Mouse (Mus musculus): ENCODE results near the gene Cdiptos.

GRCm38 (mm10) chr7:127014320-127014719, 38.4 kb upstream of the Cdiptos start, which contains the start of gene Mvp:
- TF ChIP-seq CTCF (IDR thresholded peaks at IDR 0.05; ENCODE audit: borderline replicate concordance, control insufficient read depth, extremely low read depth, insufficient read depth, low read length, poor library complexity) (no peak), POLR2A (IDR thresholded peaks at IDR 0.05; ENCODE audit: control insufficient read depth, extremely low read depth, insufficient read depth, low read length, poor library complexity) (peak; percentile 43; the same call in 1 of the 2 replicates)

Data from thymus, adult 2 months (tissue).